Mouse (Mus musculus) small intestine, adult 2 months (tissue): ENCODE data around the gene Adamts14. TPM values are rescaled to one million over a fixed set of nuclear protein-coding genes. Genes with fewer than 3 reads are reported as not detected.

ENCODE experiments used
- H3K27ac ChIP-seq: fragments of 200-500 bp; 2 replicates; pipeline ENCODE4 v1.5.1; 2012; ENCODE audit warnings: low read depth, low read length, control low read depth, inconsistent platforms; ENCODE audit not compliant: insufficient read depth
- H3K27me3 ChIP-seq: fragments of 200-500 bp; 2 replicates; pipeline ENCODE4 v1.6.1; 2012; ENCODE audit warnings: mild to moderate bottlenecking, moderate library complexity, low read length, inconsistent platforms; ENCODE audit not compliant: control insufficient read depth, insufficient read depth
- H3K36me3 ChIP-seq: fragments of 200-500 bp; 2 replicates; pipeline ENCODE4 v1.6.1; 2012; ENCODE audit warnings: mild to moderate bottlenecking, low read length, control low read depth, inconsistent platforms; ENCODE audit not compliant: control insufficient read depth, insufficient read depth
- H3K4me1 ChIP-seq: fragments of 200-500 bp; 2 replicates; pipeline ENCODE4 v1.6.1; 2012; ENCODE audit warnings: low read length, inconsistent platforms, mixed read lengths; ENCODE audit not compliant: control insufficient read depth, insufficient read depth, insufficient read length
- H3K4me3 ChIP-seq: fragments of 200-500 bp; 2 replicates; pipeline ENCODE4 v1.5.1; 2012; ENCODE audit warnings: low read depth, mild to moderate bottlenecking, control low read depth, inconsistent platforms, low read length, moderate library complexity
- CTCF ChIP-seq: fragments of 200-500 bp; IDR thresholded peaks from 2 replicates; pipeline ENCODE4 v1.5.1; 2012; ENCODE audit warnings: low read depth, mild to moderate bottlenecking, control low read depth, inconsistent platforms, low read length, moderate library complexity, mixed read lengths; ENCODE audit not compliant: insufficient replicate concordance, insufficient read length; ENCODE audit errors: extremely low read depth
- POLR2A ChIP-seq: fragments of 200-500 bp; IDR thresholded peaks from 2 replicates; pipeline ENCODE4 v1.6.1; 2012; ENCODE audit warnings: low read depth, mild to moderate bottlenecking, control low read depth, inconsistent platforms, low read length, moderate library complexity
- WGBS: fragments of 180-500 bp; shearing (Covaris S2); methylation state at CpG from one replicate; pipeline ENCODE4 v1.1.7; 2018; 5-methylcytosine and 5-hydroxymethylcytosine counted together
- polyA plus RNA-seq: library from polyadenylated mRNA; depleted of rRNA; stranded (reverse); fragments of >200 nt; gene quantifications from 2 replicates; pipeline ENCODE4 v1.2.3, GENCODE M21; 2012

Adamts14 gene
- polyA plus RNA-seq, 1 experiment = 1.8 TPM

DNA sequence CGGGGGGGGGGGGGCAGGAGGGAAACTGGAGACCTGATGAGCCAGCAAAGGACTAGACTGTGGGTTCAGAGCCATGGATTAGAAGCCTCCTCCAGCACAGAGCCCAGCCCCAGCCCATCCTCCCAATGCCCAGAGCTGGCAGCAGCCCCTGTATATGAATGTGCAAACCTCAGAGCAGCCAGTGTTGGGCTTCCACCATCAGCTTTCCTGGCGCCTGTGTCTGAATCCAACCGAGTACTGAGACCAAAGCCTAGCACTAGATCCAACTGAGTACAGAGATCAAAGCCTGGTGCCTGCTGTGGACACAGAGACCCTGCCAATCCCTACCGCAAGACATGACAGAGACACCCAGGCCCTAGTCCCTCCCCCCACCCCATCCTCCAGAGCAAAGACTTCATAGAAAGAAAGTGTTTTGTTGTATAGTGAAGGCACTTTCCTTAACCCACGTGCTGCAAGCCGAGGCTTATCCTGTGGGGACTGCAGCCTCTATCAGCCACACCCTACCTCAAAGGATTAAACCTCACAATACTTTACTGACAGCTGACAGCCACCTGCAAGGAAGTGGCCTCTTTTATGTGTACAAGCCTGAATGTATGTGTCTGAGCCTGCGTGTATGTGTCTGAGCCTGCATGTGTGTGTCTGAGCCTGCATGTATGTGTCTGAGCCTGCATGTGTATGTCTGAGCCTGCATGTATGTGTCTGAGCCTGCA lies 40.2 kb downstream of the Adamts14 start:
- 24% methylated on average over 7 of the region's 7 CpGs for WGBS
- TF ChIP-seq POLR2A (no peak), CTCF (no peak)
- Histone ChIP-seq H3K4me1 (peaks cover 5% of the 10 kb centered on the region; the same call in 1 of the 2 replicates), H3K27me3 (no peaks in the 10 kb centered on the region), H3K27ac (no peak overlapping the region), H3K36me3 (no peaks in the 10 kb centered on the region), H3K4me3 (no peak overlapping the region)

DNA sequence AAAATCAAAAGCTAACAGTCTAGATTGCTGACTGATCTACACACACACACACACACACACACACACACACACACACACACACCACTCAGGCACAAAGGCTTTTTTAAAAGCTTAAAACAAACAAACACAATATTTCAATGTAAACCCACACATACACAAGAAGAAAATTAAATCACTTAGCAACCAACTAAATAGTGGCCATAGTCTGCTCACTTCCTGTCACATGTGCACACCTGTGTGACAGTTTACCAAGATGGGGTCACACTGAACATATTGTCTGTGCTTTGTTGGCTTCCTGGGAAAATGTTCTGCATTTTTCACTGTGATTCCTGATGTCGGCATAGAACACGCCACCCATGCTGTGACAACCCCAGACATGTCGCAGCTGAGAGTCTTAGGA lies 41.5 kb downstream of the Adamts14 start:
- H3K27ac ChIP-seq = no peak overlapping the region
- H3K4me3 ChIP-seq = no peak overlapping the region
- H3K36me3 ChIP-seq = no peaks in the 10 kb centered on the region
- H3K4me1 ChIP-seq = peaks cover 5% of the 10 kb centered on the region; the same call in 1 of the 2 replicates
- WGBS = 90% methylated on average over 3 of the region's 3 CpGs
- TF ChIP-seq POLR2A (no peak), CTCF (no peak)
- H3K27me3 ChIP-seq = no peaks in the 10 kb centered on the region

DNA sequence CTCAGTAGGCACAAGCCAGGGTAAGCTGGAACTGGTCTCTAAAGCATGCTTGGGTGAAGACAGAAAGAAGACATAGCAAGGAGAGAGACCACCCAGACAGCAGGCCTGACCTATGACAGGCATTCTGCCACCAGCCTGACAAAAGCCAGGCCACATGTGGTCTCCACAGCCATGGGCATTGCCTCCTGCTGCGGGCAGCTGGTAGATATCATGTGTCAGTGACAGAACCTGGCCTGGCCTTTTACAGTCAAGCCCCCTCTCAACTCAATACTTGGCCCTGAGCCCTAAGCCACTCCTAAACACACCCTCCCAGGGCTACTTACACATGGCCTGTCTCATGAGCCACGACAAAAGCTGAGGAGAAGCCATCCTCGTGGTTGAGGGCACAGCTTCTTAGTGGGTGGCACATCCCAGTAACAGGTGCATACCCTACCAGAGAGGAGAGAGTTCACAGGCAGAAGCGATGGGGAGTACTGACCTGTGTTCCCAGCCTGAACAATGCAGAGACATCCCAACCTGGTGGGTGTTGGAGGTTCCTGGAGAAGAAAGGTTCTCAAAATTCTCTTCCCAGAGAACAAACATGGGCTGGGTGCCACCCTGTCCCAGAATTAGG lies 46.3 kb downstream of the Adamts14 start:
- TF ChIP-seq POLR2A (no peak), CTCF (no peak)
- Histone ChIP-seq H3K4me3 (no peak overlapping the region), H3K27me3 (no peaks in the 10 kb centered on the region), H3K36me3 (no peaks in the 10 kb centered on the region), H3K27ac (no peak overlapping the region), H3K4me1 (no peaks in the 10 kb centered on the region)
- 41% methylated on average over 4 of the region's 4 CpGs for WGBS

DNA sequence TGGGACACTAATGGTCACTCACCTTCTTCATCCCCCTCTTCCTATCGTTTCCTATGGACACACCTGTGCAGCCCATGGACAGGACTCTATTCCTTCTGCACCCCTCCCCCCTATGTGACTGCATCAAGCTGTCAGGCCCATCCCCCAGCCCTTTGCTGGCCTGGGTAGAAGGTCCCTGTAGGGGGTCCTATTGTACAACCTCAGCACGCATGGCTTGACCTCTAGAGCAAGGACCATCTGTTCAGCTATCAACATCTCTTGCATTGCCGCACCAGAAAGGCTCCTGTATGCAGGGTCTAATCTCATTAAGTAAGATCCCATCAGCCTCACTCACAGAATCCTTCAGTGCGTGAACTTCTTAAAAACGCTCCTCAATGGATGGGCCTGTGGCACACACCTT lies 47.5 kb downstream of the Adamts14 start:
- Histone ChIP-seq H3K27me3 (no peaks in the 10 kb centered on the region), H3K4me1 (no peaks in the 10 kb centered on the region), H3K27ac (no peak overlapping the region), H3K36me3 (no peaks in the 10 kb centered on the region), H3K4me3 (no peak overlapping the region)
- WGBS = 86% methylated on average over 5 of the region's 5 CpGs
- TF ChIP-seq POLR2A (no peak), CTCF (no peak)

DNA sequence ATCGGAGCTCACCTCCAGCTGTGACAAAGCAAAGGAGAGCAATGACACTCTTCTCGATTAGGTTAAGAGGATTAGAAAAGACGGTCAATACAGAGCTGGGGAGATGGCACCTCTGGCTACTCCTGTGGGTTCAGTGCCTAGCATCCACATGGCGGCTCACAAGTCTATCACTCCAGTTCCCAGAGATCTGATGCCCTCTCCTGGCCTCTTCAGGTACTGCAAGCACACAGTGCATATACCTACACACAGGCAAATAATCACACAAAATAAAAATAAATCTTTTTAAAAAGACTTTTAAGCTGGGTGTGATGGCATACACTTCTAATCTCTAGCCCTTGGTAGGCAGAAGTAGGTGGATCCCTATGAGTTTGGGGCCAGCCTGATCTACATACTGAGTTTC lies 53.9 kb downstream of the Adamts14 start:
- Histone ChIP-seq H3K27me3 (no peaks in the 10 kb centered on the region), H3K4me3 (no peak overlapping the region), H3K36me3 (no peaks in the 10 kb centered on the region), H3K27ac (no peak overlapping the region), H3K4me1 (no peaks in the 10 kb centered on the region)
- 90% methylated on average over 4 of the region's 4 CpGs for WGBS
- no peak for TF ChIP-seq POLR2A
- TF ChIP-seq CTCF = no peak

DNA sequence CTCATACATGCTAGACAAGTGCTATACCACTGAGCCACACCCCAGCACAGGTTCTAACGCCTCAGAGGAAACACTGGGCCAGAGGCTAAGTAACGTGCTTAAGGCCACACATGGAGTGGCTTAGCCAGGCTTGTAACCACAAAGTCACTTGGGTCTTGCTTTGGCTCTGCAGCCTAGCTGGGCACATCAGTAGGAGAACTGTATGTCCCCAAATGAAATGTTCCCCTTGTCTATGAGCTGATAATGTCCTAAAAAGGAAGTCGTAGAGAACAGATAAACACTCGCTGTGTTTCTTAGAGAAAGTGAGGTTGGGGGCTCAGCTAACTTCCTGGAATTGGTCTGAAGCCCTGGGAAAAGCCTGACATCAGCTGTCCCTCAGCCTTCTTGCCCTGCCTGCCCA lies 57.1 kb downstream of the Adamts14 start:
- WGBS = 70% methylated on average over 4 of the region's 4 CpGs

DNA sequence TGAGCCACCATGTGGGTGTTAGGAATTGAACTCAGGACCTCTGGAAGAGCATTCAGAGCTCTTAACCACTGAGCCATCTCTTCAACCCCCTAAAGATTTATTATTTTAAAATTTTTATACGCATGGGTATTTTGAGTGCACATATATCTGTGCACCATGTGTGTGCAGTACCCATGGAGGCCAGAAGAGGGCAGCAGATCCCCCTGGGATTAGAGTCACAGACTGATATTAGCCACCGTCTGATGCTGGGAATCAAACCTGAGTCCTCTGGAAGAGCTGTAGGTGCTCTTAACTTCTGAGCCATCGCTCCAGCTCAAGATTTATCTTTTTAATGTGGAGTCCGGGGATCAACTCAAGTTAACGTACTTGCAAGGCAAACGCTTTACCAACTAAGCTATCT lies 57.6 kb downstream of the Adamts14 start:
- no peaks in the 10 kb centered on the region for H3K4me1 ChIP-seq
- 97% methylated on average over 6 of the region's 6 CpGs for WGBS
- no peaks in the 10 kb centered on the region for H3K36me3 ChIP-seq
- H3K27me3 ChIP-seq = 0 out of 2 replicates have a peak, but pooled peaks cover 4% of the 10 kb centered on the region
- TF ChIP-seq CTCF (peak; percentile 39; the same call in 1 of the 2 replicates), POLR2A (no peak)
- no peak overlapping the region for H3K4me3 ChIP-seq
- H3K27ac ChIP-seq = no peak overlapping the region

More for the DNA sequence above, 57.1 kb downstream of the Adamts14 start:
- Histone ChIP-seq H3K4me1 (no peaks in the 10 kb centered on the region), H3K4me3 (no peak overlapping the region), H3K36me3 (no peaks in the 10 kb centered on the region), H3K27me3 (0 out of 2 replicates have a peak, but pooled peaks cover 4% of the 10 kb centered on the region), H3K27ac (no peak overlapping the region)
- no peak for TF ChIP-seq POLR2A
- no peak for TF ChIP-seq CTCF
